Mouse (Mus musculus): ENCODE data around the gene Hist1h2bn.
A peak's percentile ranks its signal among the peaks of the same experiment; 100 is the strongest.
"Not testable (repeated sequence)": the region's sequence is repeated elsewhere in the genome, so short reads cannot be mapped to it uniquely, and the experiment has no call there.

Hist1h2bn gene

DNA sequence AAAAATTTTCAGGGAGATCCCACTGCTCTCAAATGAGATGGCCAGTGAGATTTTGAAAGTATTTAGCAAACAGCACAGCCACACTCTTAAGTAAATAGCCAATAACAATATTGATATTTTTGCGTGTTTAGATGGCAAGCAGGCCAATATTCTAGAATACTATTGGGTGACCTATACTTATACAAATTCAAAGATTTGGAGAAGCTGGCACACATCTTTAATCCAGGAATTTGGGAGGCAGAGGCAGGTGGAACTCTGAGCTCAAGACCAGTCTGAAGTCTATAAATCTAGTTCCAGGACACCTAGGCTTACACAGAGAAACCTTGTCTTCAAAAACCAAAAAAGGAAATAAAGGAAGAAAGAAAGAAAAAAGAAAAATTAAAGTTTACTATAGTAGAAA, 27.7 kb downstream of the Hist1h2bn start:
- no peak for DNase-seq (ENCODE audit: low spot score)

DNA sequence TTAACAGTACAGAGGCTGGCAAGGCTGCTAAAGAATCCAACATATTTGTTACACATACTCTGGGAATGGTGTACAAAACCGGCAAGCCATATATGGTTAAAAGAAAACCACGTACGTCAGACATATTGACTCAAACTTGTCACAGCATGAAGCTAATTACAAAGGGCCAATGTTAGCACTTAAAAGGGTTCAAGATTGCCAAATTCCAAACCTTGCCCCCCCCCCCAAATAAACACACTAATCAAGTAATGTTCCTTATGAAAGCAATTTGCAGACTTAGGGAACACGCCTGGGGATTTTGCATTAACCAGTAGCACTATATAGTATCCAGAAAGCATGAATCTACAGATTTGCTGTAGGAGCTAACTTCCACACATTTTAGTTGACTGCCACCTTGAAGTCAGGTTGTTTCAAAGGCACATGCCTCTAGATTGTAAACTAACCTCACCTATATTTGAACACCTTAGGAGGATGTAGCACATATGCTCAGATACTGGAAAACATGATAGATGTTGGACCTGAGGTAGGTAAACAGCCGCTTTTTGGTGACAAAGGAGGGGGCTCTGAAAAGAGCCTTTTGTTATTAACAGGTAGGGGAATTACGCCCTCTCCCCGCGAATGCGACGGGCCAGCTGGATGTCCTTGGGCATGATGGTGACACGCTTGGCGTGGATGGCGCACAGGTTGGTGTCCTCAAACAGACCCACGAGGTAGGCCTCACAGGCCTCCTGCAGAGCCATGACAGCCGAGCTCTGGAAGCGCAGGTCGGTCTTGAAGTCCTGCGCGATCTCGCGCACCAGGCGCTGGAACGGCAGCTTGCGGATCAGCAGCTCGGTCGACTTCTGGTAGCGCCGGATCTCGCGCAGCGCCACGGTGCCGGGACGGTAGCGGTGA, 28.7 kb downstream of the Hist1h2bn start:
- DNase-seq (ENCODE audit: low spot score), result not testable (repeated sequence)

DNA sequence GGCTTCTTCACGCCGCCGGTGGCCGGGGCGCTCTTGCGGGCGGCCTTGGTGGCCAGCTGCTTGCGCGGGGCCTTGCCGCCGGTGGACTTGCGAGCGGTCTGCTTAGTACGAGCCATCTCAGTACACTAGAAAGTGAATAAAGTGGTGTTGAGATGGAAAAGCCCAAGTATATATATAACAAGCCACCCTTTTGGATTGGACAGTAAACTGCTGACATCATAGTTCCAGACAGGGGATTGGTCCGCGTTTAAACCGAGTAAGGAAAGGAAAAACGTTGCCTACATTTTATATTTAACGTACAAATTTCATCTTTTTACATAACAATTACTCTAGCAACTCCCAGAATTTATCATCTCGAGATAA, 29.3 kb downstream of the Hist1h2bn start, which contains the start of gene Hist1h3i:
TSS of gene Hist1h3i (minus strand) at position 116 of the 363 bp plus-strand sequence.
- DNase-seq (ENCODE audit: low spot score), result peak; percentile 35

DNA sequence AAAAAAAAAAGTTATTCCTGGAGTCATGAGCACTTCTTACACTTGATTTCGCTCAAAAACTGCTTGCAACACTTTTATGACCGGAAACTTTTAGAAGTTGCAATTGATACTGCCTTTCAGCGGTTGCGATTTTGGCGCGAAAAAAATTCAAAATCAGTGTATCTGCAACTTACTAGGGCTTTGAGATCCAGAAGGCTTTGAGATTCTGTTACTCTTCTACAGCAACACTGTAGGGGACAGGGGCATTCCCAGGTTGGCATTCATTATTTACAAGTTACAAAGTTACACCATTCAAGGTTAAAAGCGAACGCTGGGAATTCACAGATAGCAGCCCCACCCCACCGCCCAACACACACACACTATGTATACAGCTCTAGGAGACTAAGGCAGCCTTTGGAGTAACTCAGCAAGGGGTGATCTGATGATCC, 29.8 kb downstream of the Hist1h2bn start:
- DNase-seq (ENCODE audit: low spot score), result no peak

DNA sequence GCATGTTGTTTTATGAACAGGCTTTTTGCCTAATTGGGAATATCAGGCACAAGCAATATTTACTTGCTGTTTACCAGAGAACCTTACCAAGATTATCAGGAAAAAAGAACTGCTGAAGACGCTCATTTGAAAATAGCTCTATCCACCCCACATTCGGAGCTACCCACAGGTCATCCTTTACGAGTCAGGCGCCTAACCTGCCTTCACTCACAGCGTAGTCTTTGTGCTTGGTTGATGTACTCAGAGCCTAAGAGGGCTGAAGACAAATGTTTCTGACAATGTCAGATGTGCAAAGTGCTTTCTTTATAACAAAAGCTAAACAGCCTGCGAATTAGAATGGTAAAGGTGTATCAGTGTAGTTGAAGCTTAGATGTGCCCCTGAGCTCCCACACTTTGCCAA, 30.4 kb downstream of the Hist1h2bn start:
- no peak for DNase-seq (ENCODE audit: low spot score)

DNA sequence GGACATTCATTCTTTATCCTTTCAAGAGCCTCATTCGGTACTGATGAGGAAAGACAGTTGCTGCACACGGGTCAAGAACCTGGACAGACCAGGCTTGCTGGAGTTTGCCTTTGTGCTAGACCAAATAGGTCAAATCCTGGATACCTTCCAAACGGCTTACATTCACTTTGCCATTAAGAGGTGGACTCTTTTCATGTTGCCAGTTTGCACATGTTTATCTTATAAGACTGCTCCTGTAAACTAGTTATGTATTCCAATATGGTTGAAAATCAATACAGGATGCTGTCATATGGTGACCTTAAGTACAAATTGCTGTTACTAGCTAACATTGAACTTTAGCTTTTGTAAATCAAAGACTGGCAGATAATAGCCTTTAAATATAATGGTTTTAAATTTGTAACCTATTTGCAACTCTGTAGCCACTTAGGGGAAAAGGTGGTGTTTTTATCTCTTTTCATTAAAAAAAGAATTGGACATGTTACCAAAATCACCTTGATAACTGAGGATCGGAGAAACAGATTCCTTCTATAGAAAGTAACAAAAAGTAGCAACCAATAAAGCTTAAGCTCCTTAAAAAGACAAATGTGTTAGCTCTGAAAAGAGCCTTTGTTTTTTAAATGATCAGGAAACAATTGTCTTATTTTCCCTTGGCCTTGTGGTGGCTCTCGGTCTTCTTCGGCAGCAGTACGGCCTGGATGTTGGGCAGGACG, 32.4 kb downstream of the Hist1h2bn start:
- DNase-seq (ENCODE audit: low spot score), result no peak

DNA sequence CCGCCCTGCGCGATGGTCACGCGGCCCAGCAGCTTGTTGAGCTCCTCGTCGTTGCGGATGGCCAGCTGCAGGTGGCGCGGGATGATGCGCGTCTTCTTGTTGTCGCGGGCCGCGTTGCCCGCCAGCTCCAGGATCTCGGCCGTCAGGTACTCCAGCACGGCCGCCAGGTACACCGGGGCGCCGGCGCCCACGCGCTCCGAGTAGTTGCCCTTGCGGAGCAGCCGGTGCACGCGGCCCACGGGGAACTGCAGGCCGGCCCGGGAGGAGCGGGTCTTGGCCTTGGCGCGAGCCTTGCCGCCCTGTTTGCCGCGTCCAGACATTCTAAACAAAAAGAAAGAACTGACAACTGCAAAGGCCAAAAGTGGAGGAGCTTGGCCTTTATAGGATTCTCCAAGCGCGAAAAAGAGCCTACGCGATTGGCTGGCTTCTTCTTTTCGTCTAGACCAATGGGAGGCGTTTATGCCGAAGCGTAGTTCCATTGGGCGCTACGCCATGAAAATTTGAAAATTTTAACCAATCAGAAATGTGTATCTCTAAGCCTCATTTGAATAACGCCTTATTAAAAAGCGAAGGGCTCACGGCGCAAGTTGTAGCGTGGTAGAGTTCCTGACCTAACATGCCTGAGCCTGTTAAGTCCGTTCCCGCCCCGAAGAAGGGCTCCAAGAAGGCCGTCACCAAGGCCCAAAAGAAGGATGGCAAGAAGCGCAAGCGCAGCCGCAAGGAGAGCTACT, 33.1 kb downstream of the Hist1h2bn start, which contains the start of the genes Hist1h2an and Hist1h2bp:
TSS of gene Hist1h2an (minus strand) at position 320 of the 731 bp plus-strand sequence.
TSS of gene Hist1h2bp (plus strand) at position 563 of the 731 bp plus-strand sequence.
- peak; percentile 86 for DNase-seq (ENCODE audit: low spot score)

DNA sequence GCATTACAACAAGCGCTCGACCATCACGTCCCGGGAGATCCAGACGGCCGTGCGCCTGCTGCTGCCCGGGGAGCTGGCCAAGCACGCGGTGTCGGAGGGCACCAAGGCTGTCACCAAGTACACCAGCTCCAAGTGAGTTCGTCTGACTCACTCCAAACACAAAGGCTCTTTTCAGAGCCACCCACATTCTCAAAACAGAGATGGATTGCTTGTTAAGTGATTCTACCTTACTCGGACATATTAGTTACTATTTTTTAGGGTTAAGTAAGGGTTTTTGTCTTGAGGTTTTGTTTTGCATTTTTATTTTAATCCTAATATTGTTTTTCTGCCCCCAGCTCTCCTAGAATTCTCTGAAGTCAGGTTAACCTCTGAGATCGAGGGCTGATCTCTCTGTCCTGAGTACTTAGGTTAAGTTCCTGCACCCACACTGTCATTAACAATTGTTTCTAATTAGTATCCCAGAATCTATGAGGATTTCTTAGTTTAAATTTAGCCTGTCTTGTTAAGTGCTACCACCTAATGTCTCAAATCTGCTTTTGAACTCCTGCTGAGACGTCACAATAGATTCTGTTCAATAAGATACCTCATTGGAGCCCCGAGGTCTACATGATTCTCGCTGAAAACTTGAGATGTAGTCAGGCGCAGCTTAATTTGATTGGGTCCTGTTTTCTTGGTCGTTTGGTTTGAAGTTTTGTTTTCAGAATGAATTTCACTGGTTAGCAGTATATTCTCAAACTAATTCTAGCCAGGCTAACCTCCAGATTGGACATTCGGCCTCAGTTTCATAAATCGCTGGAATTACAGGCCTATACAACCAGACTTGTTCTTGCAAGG, 34.1 kb downstream of the Hist1h2bn start:
- DNase-seq (ENCODE audit: low spot score), result no peak

DNA sequence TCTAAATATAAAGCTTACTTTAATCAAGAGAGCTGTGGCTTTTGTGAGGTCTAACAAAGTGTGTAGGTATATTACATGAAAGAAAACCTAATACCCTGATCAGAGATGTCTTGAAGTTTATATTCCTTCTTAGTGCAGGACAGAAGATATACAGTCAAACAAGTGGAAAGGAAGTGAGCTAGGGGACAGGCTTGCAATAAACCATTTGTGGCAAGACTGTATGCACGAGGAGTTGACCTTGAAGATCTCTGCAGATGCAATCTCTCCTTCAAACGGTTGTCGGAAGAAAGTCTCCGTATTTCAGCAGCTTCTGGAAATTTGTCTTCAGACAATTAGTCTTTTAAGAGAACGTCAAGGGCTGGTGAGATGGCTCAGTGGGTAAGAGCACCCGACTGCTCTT, 36.0 kb downstream of the Hist1h2bn start:
- no peak for DNase-seq (ENCODE audit: low spot score)

DNA sequence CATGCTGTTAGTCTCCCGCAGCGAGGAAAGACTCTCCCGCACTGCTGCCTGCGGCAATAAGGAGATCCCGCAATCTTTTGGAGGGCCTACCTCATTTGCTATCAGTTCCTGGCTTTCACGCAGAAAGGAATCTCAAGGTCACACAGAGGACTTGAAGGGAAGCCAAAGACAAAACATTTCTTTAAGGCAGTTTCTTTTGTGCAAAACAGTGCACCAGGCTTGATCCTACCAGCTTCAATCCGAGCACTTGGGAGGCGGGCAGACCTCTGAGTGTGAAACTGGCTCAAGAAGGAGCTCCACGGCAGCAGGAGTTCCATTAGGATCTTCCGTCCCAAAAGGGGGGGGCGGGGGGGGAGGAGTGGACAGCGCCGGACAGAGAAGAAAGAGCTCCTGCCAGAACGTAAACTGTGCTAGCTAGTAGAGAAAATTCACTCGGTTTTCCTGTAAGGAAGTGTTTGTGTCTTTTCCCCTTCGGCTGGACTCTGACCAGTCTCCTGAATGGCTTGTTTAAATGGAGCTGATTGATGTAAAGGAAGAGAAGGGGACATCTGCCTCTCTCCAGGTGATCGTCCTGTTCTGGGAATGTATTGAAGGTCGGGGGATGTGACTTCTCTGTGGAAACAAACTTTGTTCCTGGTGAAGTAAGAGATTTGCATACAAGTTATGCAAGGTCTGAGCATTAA, 36.8 kb downstream of the Hist1h2bn start:
- DNase-seq (ENCODE audit: low spot score), result no peak

DNA sequence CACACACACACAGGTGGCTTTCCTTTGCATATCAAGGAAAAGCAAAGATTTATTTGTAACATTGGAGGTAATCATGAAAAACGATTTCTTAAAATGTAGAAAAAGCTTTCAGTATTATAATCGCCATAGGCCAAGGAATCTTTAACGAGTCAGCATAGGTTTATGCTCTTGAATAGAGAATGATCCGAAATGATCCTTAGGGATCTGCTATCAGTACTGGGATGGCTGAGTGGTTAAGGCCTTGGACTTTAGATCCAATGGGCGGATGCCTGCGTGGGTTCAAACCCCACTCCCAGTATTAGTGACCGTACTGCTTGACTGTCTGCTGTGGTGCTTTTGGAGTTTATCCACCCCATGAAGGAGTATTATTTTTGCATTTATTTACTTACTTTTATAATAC, 41.7 kb downstream of the Hist1h2bn start:
- no peak for DNase-seq (ENCODE audit: low spot score)

DNA sequence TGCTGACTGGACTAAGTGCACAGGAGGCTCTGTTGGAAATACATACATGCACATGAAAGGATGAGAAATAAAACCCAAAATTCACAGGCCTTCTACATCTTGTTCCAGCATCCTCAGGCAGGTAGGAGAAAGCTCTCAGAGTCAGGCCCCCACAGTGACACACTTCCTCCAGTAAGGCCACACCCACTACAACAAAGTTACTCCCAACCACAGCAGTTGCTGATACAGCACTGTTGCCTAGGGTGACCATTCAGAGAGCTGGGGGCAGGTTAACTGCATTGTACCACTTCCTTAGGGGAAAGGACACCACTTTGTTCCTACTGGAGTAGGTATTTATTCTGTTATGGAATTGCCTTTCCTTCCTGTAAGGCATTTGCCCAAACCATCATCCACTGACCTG, 43.2 kb downstream of the Hist1h2bn start:
- DNase-seq (ENCODE audit: low spot score), result not testable (repeated sequence)

DNA sequence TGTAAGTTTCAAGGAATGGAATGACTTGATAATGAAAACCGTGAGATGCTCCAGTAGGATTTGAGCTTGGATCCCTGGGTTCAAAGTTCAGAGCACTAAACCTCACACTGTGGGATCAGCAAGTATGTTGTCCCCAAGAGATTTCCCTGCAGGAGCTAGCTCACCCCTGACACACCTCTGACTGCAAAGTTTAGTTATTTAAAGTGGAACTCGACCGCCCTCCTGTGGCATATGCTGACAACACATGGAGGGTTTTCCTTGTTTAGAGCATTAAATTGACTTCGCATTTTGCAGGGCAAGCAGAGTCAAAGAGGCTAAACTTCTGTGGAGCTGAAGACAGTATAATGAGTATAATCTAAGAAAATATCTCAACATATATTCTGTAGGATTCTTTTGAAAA, 49.1 kb downstream of the Hist1h2bn start:
- not testable (repeated sequence) for DNase-seq (ENCODE audit: low spot score)

Data from ovary, adult 18-20 months (tissue).